8 mouse cellular contexts compared by ENCODE assay signal in genomic region chr14:57664311-57664821, GRCm38 (mm10). TPM values are rescaled to one million over a fixed set of nuclear protein-coding genes. Genes with fewer than 3 reads are reported as not detected.
DNase-seq lines count a peak whose midpoint lies in the region; ATAC-seq and TF ChIP-seq lines count a peak whose summit lies in the region.

No protein-coding gene starts in this region.

- under 1% methylated on average over 19 of the region's 19 CpGs for WGBS in heart, embryonic 10.5 days
- under 1% methylated on average over 19 of the region's 19 CpGs for WGBS in heart, postnatal 0 days
- WGBS in liver, adult 2 months = under 1% methylated on average over 19 of the region's 19 CpGs
- under 1% methylated on average over 19 of the region's 19 CpGs for WGBS in neural tube, embryonic 14.5 days

- peak overlapping the region; percentile 92 for H3K4me3 ChIP-seq in heart, embryonic 10.5 days
- H3K4me3 ChIP-seq in E14TG2a.4 (replicated peaks; ENCODE audit: low read length) = peak overlapping the region; percentile 96
- H3K4me3 ChIP-seq in heart, postnatal 0 days (ENCODE audit: low read depth, low read length) = peak overlapping the region; percentile 76
- H3K4me3 ChIP-seq in liver, adult 2 months (ENCODE audit: insufficient read depth, low read depth, low read length) = peak overlapping the region; percentile 86
- peak overlapping the region; percentile 81 for H3K4me3 ChIP-seq in neural tube, embryonic 14.5 days (ENCODE audit: low read depth, low read length)

- peaks cover 7% of the 10 kb centered on the region; the same call in 1 of the 2 replicates for H3K4me1 ChIP-seq in heart, embryonic 10.5 days
- H3K4me1 ChIP-seq in E14TG2a.4 (replicated peaks; ENCODE audit: low read depth, low read length) = peaks cover 45% of the 10 kb centered on the region
- no peaks in the 10 kb centered on the region; the same call in 1 of the 2 replicates for H3K4me1 ChIP-seq in heart, postnatal 0 days (ENCODE audit: control insufficient read depth, insufficient read depth)
- H3K4me1 ChIP-seq in liver, adult 2 months (ENCODE audit: control insufficient read depth, insufficient read depth, low read length) = no peaks in the 10 kb centered on the region
- peaks cover 12% of the 10 kb centered on the region for H3K4me1 ChIP-seq in neural tube, embryonic 14.5 days (ENCODE audit: control insufficient read depth, insufficient read depth, low read length)

- peak overlapping the region; percentile 99 for H3K27ac ChIP-seq in heart, embryonic 10.5 days
- peak overlapping the region; percentile 91 for H3K27ac ChIP-seq in heart, postnatal 0 days (ENCODE audit: low read depth)
- peak overlapping the region; percentile 40 for H3K27ac ChIP-seq in liver, adult 2 months (replicated peaks; ENCODE audit: insufficient read depth, low read depth, low read length)
- H3K27ac ChIP-seq in neural tube, embryonic 14.5 days (ENCODE audit: low read depth, low read length) = peak overlapping the region; percentile 96

- H3K4me2 ChIP-seq in heart, postnatal 0 days (ENCODE audit: low read depth, low read length) = peak overlapping the region; percentile 65
- H3K4me2 ChIP-seq in neural tube, embryonic 14.5 days (ENCODE audit: low read depth, low read length) = peak overlapping the region; percentile 97

- H3K9me3 ChIP-seq in heart, embryonic 10.5 days = no peaks in the 10 kb centered on the region
- H3K9me3 ChIP-seq in E14TG2a.4 (ENCODE audit: low read length) = no peaks in the 10 kb centered on the region
- no peaks in the 10 kb centered on the region for H3K9me3 ChIP-seq in heart, postnatal 0 days (replicated peaks; ENCODE audit: control insufficient read depth, low read length)
- no peaks in the 10 kb centered on the region for H3K9me3 ChIP-seq in neural tube, embryonic 14.5 days (ENCODE audit: control insufficient read depth, low read length)

- TF ChIP-seq POLR2A in liver, adult 2 months (IDR thresholded peaks at IDR 0.05; ENCODE audit: extremely low read depth, insufficient read depth, low read length) = no peak

- H3K36me3 ChIP-seq in heart, embryonic 10.5 days = no peaks in the 10 kb centered on the region
- peaks cover 22% of the 10 kb centered on the region for H3K36me3 ChIP-seq in E14TG2a.4 (ENCODE audit: insufficient read depth, low read length)
- no peaks in the 10 kb centered on the region for H3K36me3 ChIP-seq in heart, postnatal 0 days (replicated peaks; ENCODE audit: control insufficient read depth, insufficient read depth, low read length)
- no peaks in the 10 kb centered on the region for H3K36me3 ChIP-seq in liver, adult 2 months (ENCODE audit: control insufficient read depth, insufficient read depth, low read length)
- no peaks in the 10 kb centered on the region for H3K36me3 ChIP-seq in neural tube, embryonic 14.5 days (ENCODE audit: control insufficient read depth, insufficient read depth, low read length)

- intact Hi-C loops in heart, postnatal 10 days (cut with DNase I) = no loop called here
- intact Hi-C loops in left cerebral cortex, postnatal 36 days (cut with DNase I) = no loop called here

- H3K9ac ChIP-seq in heart, postnatal 0 days (replicated peaks; ENCODE audit: low read depth, low read length) = peak overlapping the region; percentile 84
- peak overlapping the region; percentile 82 for H3K9ac ChIP-seq in liver, adult 2 months (ENCODE audit: low read depth, low read length)
- peak overlapping the region; percentile 78 for H3K9ac ChIP-seq in neural tube, embryonic 14.5 days (replicated peaks; ENCODE audit: low read depth, low read length)

- no peak for TF ChIP-seq EP300 in heart, postnatal 0 days (IDR thresholded peaks at IDR 0.05; ENCODE audit: low read depth)

- peak; percentile 55 for ATAC-seq in common myeloid progenitor, adult 5-6 weeks (replicated peaks; ENCODE audit: low read depth, poor library complexity, severe bottlenecking)
- peak; percentile 52 for ATAC-seq in heart, postnatal 0 days (ENCODE audit: insufficient read depth, low read depth)
- ATAC-seq in neural tube, embryonic 14.5 days (ENCODE audit: low read depth) = peak; percentile 56

- no peak for TF ChIP-seq CTCF in E14TG2a.4 (conservative IDR thresholded peaks at IDR 0.05; ENCODE audit: low read length)
- no peak for TF ChIP-seq CTCF in heart, postnatal 0 days (IDR thresholded peaks at IDR 0.05; ENCODE audit: low read depth)
- TF ChIP-seq CTCF in liver, adult 2 months (IDR thresholded peaks at IDR 0.05; ENCODE audit: low read depth, low read length) = no peak

- no peaks in the 10 kb centered on the region for H3K27me3 ChIP-seq in heart, embryonic 10.5 days (ENCODE audit: insufficient read depth, poor library complexity, severe bottlenecking)
- no peaks in the 10 kb centered on the region for H3K27me3 ChIP-seq in E14TG2a.4 (ENCODE audit: insufficient read depth, low read length)
- no peaks in the 10 kb centered on the region for H3K27me3 ChIP-seq in heart, postnatal 0 days (ENCODE audit: control insufficient read depth, insufficient read depth, low read length)
- H3K27me3 ChIP-seq in liver, adult 2 months (ENCODE audit: control insufficient read depth, insufficient read depth, low read length) = no peaks in the 10 kb centered on the region
- no peaks in the 10 kb centered on the region for H3K27me3 ChIP-seq in neural tube, embryonic 14.5 days (ENCODE audit: control insufficient read depth, insufficient read depth, low read length)

- DNase-seq in heart, embryonic 10.5 days (ENCODE audit: low spot score) = peak; percentile 79
- no peak for DNase-seq in heart, postnatal 10 days
- DNase-seq in heart, postnatal 0 days (ENCODE audit: low spot score) = peak; percentile 11
- DNase-seq in liver, adult 2 months (ENCODE audit: extremely low read depth, low read depth, low spot score) = peak; percentile 52
- DNase-seq in left cerebral cortex, postnatal 36 days (ENCODE audit: low spot score in 2 of 2) = no peak

- peaks cover 6% of the 10 kb centered on the region; the same call in 1 of the 2 replicates for H3K79me2 ChIP-seq in liver, adult 2 months (ENCODE audit: control insufficient read depth, insufficient read depth, low read length)

RNA-seq across cellular contexts. Expression of gene Xpo4, which starts 0.9 kb away (rescaled TPM):
- 23.5 and 24.9 TPM in 2 replicates for polyA plus RNA-seq in heart, embryonic 10.5 days (2016; fragmentation: Nextera tagmentation; extraction: Ambion mirVana)
- total RNA-seq in heart, postnatal 10 days (2021) = 10 to 100 TPM; 16.6 to 19.1 TPM
- total RNA-seq in common myeloid progenitor, adult 5-6 weeks (2017) = 41.1 and 54.8 TPM in 2 replicates
- total RNA-seq in heart, postnatal 0 days (2014; rRNA removed; ENCODE audit: low replicate concordance) = 10.9 and 26.0 TPM in 2 replicates
- 5.1 and 6.5 TPM in 2 replicates for polyA plus RNA-seq in heart, postnatal 0 days (2015; fragmentation: Nextera tagmentation; extraction: Ambion mirVana)
- 8.0 and 8.1 TPM in 2 replicates for total RNA-seq in liver, adult 2 months (2014; rRNA removed)
- 1.5 and 1.6 TPM in 2 replicates for polyA plus RNA-seq in liver, adult 2 months (2012; rRNA removed)
- 17.5 and 18.0 TPM in 2 replicates for polyA plus RNA-seq in neural tube, embryonic 14.5 days (2014; fragmentation: Nextera tagmentation; extraction: Ambion mirVana)
- 10 to 100 TPM; 11.3 to 14.8 TPM for total RNA-seq in left cerebral cortex, postnatal 36 days (2021)

Comparison
In these comparisons a context has a peak if more than half of its experiments do, and no peak if none do; other contexts are left out.
1. DNase-seq: peak in heart, embryonic 10.5 days (single experiment), heart, postnatal 0 days (single experiment) and liver, adult 2 months (single experiment); none in heart, postnatal 10 days (0 of 2) and left cerebral cortex, postnatal 36 days (0 of 2).
2. H3K27ac ChIP-seq: peak in every context shown above with its lines; median percentile 99 in heart, embryonic 10.5 days; 96 in neural tube, embryonic 14.5 days; 91 in heart, postnatal 0 days; 40 in liver, adult 2 months.
3. Peak in every context shown above with its lines, with median percentiles within 50 percentile points of each other: H3K4me3 ChIP-seq, ATAC-seq and H3K9ac ChIP-seq.